Mouse (Mus musculus) lung, embryonic 16.5 days (tissue): Measurements from ENCODE around the gene Dmbt1. TPM values are rescaled to one million over a fixed set of nuclear protein-coding genes. Genes with fewer than 3 reads are reported as not detected.
"Not testable (repeated sequence)": the region's sequence is repeated elsewhere in the genome, so short reads cannot be mapped to it uniquely, and the experiment has no call there.

Experiments
- ATAC-seq: fragments of 200-750 bp; cut with Nextera tagmentation; 2 replicates; pipeline ENCODE4 v1.8.0; 2017; ENCODE audit warnings: low read depth, mild to moderate bottlenecking, moderate library complexity
- H3K27ac ChIP-seq: fragments of 300-500 bp; sonication (generic); 2 replicates; pipeline ENCODE4 v1.5.1; 2014; ENCODE audit warnings: mild to moderate bottlenecking, control low read depth, low read length
- H3K27me3 ChIP-seq: fragments of 300-500 bp; sonication (generic); 2 replicates; pipeline ENCODE4 v1.6.1; 2014; ENCODE audit warnings: low read depth, low read length, mixed read lengths; ENCODE audit not compliant: control insufficient read depth, insufficient read depth
- H3K36me3 ChIP-seq: fragments of 300-500 bp; sonication (generic); 2 replicates; pipeline ENCODE4 v1.6.1; 2014; ENCODE audit warnings: low read length; ENCODE audit not compliant: control insufficient read depth, insufficient read depth
- H3K4me1 ChIP-seq: fragments of 300-500 bp; sonication (generic); replicated peaks from 2 replicates; pipeline ENCODE4 v1.6.1; 2014; ENCODE audit warnings: low read length, mixed read lengths; ENCODE audit not compliant: control insufficient read depth, insufficient read depth
- H3K4me2 ChIP-seq: fragments of 300-500 bp; sonication (generic); 2 replicates; pipeline ENCODE4 v1.6.1; 2014; ENCODE audit warnings: low read depth, low read length, control low read depth
- H3K4me3 ChIP-seq: fragments of 300-500 bp; sonication (generic); 2 replicates; pipeline ENCODE4 v1.5.1; 2014; ENCODE audit warnings: mild to moderate bottlenecking, low read length, control low read depth
- H3K9ac ChIP-seq: fragments of 300-500 bp; sonication (generic); 2 replicates; pipeline ENCODE4 v1.6.1; 2014; ENCODE audit warnings: low read length, control low read depth
- H3K9me3 ChIP-seq: fragments of 300-500 bp; sonication (generic); 2 replicates; pipeline ENCODE4 v1.6.1; 2016; ENCODE audit warnings: low read length; ENCODE audit not compliant: control insufficient read depth
- WGBS: fragments of 180-500 bp; shearing (Covaris S2); extraction: QIAGEN DNeasy Blood & Tissue Kit; methylation state at CpG from one replicate; pipeline ENCODE4 v1.1.7; 2014; 5-methylcytosine and 5-hydroxymethylcytosine counted together
- polyA plus RNA-seq: library from polyadenylated mRNA; unstranded; fragments of >200 nt; fragmentation: Nextera tagmentation; extraction: Ambion mirVana; gene quantifications from 2 replicates; pipeline ENCODE4 v1.2.1, GENCODE M21; 2015

The Dmbt1 gene
- polyA plus RNA-seq, 1 experiment from 2014 or later = not detected

DNA sequence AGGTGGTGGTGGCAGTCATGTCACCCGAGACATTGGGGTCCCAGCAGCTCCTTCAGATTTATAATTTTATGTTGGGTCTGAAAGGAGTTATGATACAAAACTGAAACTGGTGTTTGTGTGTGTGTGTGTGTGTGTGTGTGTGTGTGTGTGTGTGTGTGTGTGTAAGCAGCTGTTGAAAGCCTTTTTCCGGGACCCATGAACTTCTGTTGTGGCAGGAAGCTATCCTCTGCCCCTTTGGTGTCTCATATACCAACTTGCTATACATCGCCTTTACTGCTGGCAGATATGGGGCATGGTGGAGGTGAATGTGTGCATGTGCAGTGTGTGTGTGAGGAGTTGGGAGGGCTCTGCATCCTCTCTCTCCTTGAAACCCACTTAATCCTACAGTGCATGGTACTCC is 41.6 kb downstream of the Dmbt1 start:
- not testable (repeated sequence) for H3K4me3 ChIP-seq, H3K4me1 ChIP-seq, H3K36me3 ChIP-seq, H3K27ac ChIP-seq, H3K9me3 ChIP-seq, H3K27me3 ChIP-seq, H3K4me2 ChIP-seq, ATAC-seq, H3K9ac ChIP-seq
- WGBS = 84% methylated on average over 3 of the region's 3 CpGs

DNA sequence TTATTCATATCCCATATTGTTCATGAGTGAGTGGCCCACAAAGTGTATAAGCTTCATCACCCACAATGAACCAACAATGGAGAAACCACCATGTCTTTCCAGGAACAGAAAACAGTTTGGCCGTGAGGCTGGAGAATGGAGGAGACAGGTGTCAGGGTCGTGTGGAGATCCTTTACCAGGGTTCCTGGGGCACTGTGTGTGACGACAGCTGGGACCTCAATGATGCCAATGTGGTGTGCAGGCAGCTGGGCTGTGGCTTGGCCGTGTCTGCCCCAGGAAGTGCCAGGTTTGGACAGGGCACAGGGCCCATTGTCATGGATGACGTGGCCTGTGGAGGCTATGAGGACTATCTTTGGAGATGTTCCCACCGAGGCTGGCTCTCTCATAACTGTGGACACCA is 42.2 kb downstream of the Dmbt1 start:
- H3K4me1 ChIP-seq = not testable (repeated sequence)

DNA sequence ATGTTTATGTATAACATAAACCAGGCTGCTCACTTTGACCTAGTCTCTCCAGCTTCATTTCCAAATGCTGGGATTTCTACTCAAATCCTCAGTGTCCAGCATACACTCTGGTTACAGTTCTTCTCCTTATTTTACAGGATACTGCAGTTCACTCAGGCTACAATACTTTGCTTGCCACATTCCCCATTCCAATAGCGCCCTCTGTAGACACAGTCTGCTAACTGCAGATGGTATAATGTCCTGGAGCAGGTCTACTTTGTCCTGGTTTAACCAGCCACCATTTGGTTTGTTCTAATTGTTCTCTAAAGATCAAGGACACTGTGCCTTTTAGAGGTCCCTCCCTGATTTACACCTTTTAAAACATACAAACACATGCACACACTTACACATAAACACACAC is 44.1 kb downstream of the Dmbt1 start:
- H3K4me3 ChIP-seq = no peak overlapping the region
- H3K9ac ChIP-seq = no peak overlapping the region
- no peaks in the 10 kb centered on the region for H3K9me3 ChIP-seq
- no peak for ATAC-seq
- no peaks in the 10 kb centered on the region for H3K4me1 ChIP-seq
- no peak overlapping the region for H3K27ac ChIP-seq
- WGBS = 4% methylated on average over 1 of the region's 1 CpGs
- H3K4me2 ChIP-seq = no peak overlapping the region
- no peaks in the 10 kb centered on the region for H3K36me3 ChIP-seq
- no peaks in the 10 kb centered on the region for H3K27me3 ChIP-seq

More for the DNA sequence above, 42.2 kb downstream of the Dmbt1 start:
- not testable (repeated sequence) for H3K9me3 ChIP-seq, H3K4me2 ChIP-seq, H3K27me3 ChIP-seq, H3K4me3 ChIP-seq, H3K36me3 ChIP-seq, H3K27ac ChIP-seq, ATAC-seq, H3K9ac ChIP-seq
- 69% methylated on average over 6 of the region's 6 CpGs for WGBS

DNA sequence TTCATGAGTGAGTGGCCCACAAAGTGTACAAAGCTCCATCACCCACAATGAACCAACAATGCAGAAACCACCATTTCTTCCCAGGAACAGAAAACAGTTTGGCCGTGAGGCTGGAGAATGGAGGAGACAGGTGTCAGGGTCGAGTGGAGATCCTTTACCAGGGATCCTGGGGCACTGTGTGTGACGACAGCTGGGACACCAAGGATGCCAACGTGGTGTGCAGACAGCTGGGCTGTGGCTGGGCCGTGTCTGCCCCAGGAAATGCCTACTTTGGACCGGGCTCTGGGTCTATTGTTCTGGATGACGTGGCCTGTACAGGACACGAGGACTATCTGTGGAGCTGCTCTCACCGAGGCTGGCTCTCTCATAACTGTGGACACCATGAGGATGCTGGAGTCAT is 50.5 kb downstream of the Dmbt1 start:
- not testable (repeated sequence) for H3K27ac ChIP-seq, H3K36me3 ChIP-seq, H3K27me3 ChIP-seq, H3K4me1 ChIP-seq, H3K4me3 ChIP-seq, ATAC-seq, H3K9me3 ChIP-seq, H3K4me2 ChIP-seq, H3K9ac ChIP-seq
- 77% methylated on average over 9 of the region's 9 CpGs for WGBS

DNA sequence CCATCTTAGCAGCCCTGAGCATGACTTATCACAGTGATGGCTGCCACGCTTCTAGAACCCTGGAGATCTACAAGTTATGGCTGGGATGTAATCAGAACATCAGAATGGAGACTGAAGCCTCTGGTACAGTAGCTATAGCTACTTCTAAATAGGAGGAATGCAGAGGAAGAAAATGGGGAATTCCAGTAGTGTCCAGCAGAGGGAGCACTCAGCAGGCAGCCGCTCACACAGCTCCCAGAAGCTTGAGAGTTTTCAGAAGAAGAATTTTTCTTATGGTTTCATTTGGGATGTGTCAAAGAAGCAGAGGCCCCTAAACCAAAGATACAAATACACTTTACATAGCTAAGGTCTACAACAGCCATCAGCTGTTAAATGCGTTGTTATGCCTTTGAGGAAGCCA is 80.6 kb downstream of the Dmbt1 start:
- no peak overlapping the region for H3K4me3 ChIP-seq
- H3K4me1 ChIP-seq = no peaks in the 10 kb centered on the region
- H3K9ac ChIP-seq = no peak overlapping the region
- H3K27me3 ChIP-seq = no peaks in the 10 kb centered on the region
- WGBS = 13% methylated on average over 3 of the region's 3 CpGs
- ATAC-seq = no peak
- H3K36me3 ChIP-seq = no peaks in the 10 kb centered on the region
- no peaks in the 10 kb centered on the region for H3K9me3 ChIP-seq
- H3K4me2 ChIP-seq = no peak overlapping the region
- H3K27ac ChIP-seq = no peak overlapping the region

DNA sequence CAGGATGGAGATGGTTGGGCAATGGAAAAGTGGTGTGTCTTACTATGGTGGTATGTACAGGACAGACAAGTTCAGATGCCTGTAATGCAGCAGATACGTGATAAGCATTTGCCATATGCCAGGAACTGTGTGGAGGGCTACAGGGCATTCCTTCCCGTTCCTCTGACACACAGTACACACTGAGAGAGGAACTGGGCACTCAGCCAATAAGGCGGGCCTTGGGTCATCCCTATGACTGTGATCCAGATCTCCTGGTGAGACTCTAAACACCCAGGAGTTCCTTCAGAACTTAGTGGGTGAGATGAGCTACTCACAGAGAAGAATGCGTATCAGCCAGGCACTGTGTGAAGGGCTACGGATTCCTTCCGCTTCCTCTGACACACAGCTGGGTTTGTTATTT is 81.8 kb downstream of the Dmbt1 start:
- ATAC-seq = no peak
- no peak overlapping the region for H3K9ac ChIP-seq
- H3K36me3 ChIP-seq = no peaks in the 10 kb centered on the region
- H3K9me3 ChIP-seq = no peaks in the 10 kb centered on the region
- no peak overlapping the region for H3K27ac ChIP-seq
- no peak overlapping the region for H3K4me2 ChIP-seq
- H3K4me3 ChIP-seq = no peak overlapping the region
- H3K4me1 ChIP-seq = no peaks in the 10 kb centered on the region
- 23% methylated on average over 6 of the region's 6 CpGs for WGBS
- H3K27me3 ChIP-seq = no peaks in the 10 kb centered on the region

DNA sequence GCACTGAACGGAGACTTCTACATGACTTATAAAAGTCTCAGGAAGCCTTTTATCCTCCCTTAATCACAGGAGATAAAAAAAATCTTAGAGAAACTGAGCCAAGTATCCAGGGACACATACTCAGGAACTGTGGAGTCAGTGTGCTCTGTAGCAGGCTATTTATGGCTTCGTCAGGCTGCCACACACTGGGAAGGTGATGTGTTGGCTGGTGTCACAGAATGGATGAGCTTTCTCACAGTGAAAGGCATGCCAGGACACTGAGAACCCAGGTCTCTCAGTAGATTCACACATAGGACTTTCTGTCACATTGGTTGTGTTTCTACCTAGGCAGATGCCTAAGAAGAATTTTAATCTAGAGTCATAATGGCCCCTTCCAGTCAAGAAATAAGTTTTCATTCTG is 82.6 kb downstream of the Dmbt1 start:
- Histone ChIP-seq H3K4me3 (no peak overlapping the region), H3K36me3 (no peaks in the 10 kb centered on the region)
- WGBS = 62% methylated on average over 2 of the region's 2 CpGs

DNA sequence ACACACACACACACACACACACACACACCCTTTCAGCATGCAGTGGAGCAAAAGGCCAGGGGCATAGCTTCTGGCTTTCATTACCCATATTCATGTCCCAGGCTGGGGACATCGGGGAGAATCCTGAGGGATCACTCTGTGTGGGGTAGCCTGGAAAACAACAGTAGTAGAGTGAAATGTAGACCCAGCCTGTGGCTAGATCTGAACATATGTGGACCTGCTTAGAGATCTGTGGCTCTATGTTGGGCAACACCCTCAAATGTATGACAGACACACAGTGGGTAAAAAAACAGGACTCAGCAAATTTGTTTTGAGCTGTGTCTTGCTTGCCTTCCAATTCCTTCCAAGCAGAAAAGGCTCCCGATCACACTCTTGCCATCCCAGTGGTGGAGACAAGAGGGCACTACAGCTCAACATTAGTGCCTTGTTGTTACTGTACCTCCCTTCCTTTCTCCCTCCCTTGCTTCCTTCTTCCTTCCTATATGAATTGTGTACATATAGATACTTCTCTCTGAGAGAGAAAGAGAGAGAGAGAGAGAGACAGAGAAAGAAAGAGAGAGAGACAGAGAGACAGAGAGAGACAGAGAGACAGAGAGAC is 90.5 kb downstream of the Dmbt1 start:
- no peak for ATAC-seq
- Histone ChIP-seq H3K4me3 (no peak overlapping the region), H3K27me3 (no peaks in the 10 kb centered on the region), H3K4me2 (no peak overlapping the region), H3K9ac (no peak overlapping the region), H3K4me1 (no peaks in the 10 kb centered on the region), H3K27ac (no peak overlapping the region), H3K9me3 (no peaks in the 10 kb centered on the region), H3K36me3 (no peaks in the 10 kb centered on the region)
- 87% methylated on average over 2 of the region's 2 CpGs for WGBS

More for the DNA sequence above, 82.6 kb downstream of the Dmbt1 start:
- H3K4me2 ChIP-seq = no peak overlapping the region
- H3K9me3 ChIP-seq = no peaks in the 10 kb centered on the region
- no peaks in the 10 kb centered on the region for H3K4me1 ChIP-seq
- no peak overlapping the region for H3K9ac ChIP-seq
- H3K27ac ChIP-seq = no peak overlapping the region
- H3K27me3 ChIP-seq = no peaks in the 10 kb centered on the region
- ATAC-seq = no peak

DNA sequence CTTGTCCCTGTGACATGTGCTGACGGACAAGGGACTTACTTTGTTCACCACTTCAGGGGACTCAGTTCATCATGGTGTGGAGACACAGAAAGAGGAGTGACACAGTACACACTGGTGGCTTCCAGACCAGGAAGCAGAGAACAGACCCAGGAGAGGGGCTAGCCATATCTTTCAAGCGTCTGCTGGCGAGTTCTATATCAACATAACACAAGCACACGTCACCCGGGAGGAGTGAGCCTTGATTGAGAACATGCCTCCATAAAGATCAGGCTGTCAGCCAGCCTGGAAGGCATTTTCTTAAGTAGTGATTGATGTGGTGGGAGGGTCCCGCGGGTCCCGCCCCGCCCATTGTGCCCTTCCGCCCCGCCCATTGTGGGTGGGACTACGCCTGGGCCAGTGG is 98.2 kb downstream of the Dmbt1 start:
- Histone ChIP-seq H3K36me3 (no peaks in the 10 kb centered on the region), H3K4me2 (no peak overlapping the region), H3K4me1 (no peaks in the 10 kb centered on the region), H3K9ac (no peak overlapping the region), H3K27me3 (no peaks in the 10 kb centered on the region), H3K4me3 (no peak overlapping the region), H3K9me3 (no peaks in the 10 kb centered on the region), H3K27ac (no peak overlapping the region)
- WGBS = 54% methylated on average over 12 of the region's 12 CpGs
- peak; percentile 67 for ATAC-seq

DNA sequence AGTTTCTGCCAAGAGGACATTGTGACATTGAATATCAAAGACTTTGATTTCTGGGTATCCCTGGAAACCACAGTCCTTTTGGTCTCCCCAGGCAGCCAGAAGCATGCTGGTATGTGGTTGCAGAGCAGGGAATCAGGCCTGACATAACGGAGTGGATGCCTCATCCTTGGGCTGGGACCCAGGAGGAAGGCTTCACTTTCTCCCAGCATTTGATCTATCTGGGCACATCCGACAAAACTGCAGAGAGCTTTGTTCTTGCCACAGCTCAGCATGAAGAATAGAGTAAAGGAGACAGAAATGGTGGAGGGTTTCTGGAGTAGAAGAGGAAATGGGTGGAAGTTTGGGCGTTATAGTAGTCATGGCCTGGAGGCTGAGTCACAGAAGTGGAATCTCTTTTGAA is 101.3 kb downstream of the Dmbt1 start:
- ATAC-seq = no peak
- H3K27me3 ChIP-seq = no peaks in the 10 kb centered on the region
- no peak overlapping the region for H3K4me3 ChIP-seq
- H3K9ac ChIP-seq = no peak overlapping the region
- H3K36me3 ChIP-seq = no peaks in the 10 kb centered on the region
- H3K4me1 ChIP-seq = no peaks in the 10 kb centered on the region
- H3K9me3 ChIP-seq = no peaks in the 10 kb centered on the region
- no peak overlapping the region for H3K27ac ChIP-seq
- no peak overlapping the region for H3K4me2 ChIP-seq
- WGBS = 69% methylated on average over 3 of the region's 3 CpGs
